Mouse (Mus musculus) forebrain, embryonic 10.5 days (tissue): ENCODE results near the gene Kctd17. TPM values are rescaled to one million over a fixed set of nuclear protein-coding genes. Genes with fewer than 3 reads are reported as not detected.

ENCODE experiments used
- DNase-seq: peaks from one replicate; pipeline ENCODE4 v3.0.0-alpha.2; 2017; ENCODE audit warnings: low spot score; ENCODE audit errors: extremely low spot score
- H3K27ac ChIP-seq: fragments of 300-500 bp; sonication (generic); 2 replicates; pipeline ENCODE4 v1.5.1; 2016; ENCODE audit warnings: mild to moderate bottlenecking
- H3K27me3 ChIP-seq: fragments of 300-500 bp; sonication (generic); 2 replicates; pipeline ENCODE4 v1.6.1; 2016; ENCODE audit warnings: mild to moderate bottlenecking; ENCODE audit not compliant: poor library complexity, severe bottlenecking
- H3K36me3 ChIP-seq: fragments of 300-500 bp; sonication (generic); replicated peaks from 2 replicates; pipeline ENCODE4 v1.6.1; 2016; ENCODE audit warnings: mild to moderate bottlenecking, moderate library complexity
- H3K4me1 ChIP-seq: fragments of 300-500 bp; sonication (generic); 2 replicates; pipeline ENCODE4 v1.6.1; 2016
- H3K4me3 ChIP-seq: fragments of 300-500 bp; sonication (generic); 2 replicates; pipeline ENCODE4 v1.5.1; 2016; ENCODE audit warnings: mild to moderate bottlenecking, moderate library complexity
- H3K9me3 ChIP-seq: fragments of 300-500 bp; sonication (generic); 2 replicates; pipeline ENCODE4 v1.6.1; 2016; ENCODE audit warnings: mild to moderate bottlenecking, moderate library complexity
- WGBS: fragments of 180-500 bp; shearing (Covaris S2); methylation state at CpG from one replicate; pipeline ENCODE4 v1.1.7; 2016; 5-methylcytosine and 5-hydroxymethylcytosine counted together
- polyA plus RNA-seq: library from polyadenylated mRNA; unstranded; fragments of >200 nt; fragmentation: Nextera tagmentation; extraction: Ambion mirVana; gene quantifications from 2 replicates; pipeline ENCODE4 v1.2.1, GENCODE M21; 2016

Gene Kctd17
- polyA plus RNA-seq, 1 experiment from 2014 or later: 56.8 TPM

- DNase-seq: no peak
- Histone ChIP-seq H3K4me3 (no peak overlapping the region), H3K27ac (no peak overlapping the region), H3K36me3 (no peaks in the 10 kb centered on the region), H3K9me3 (no peaks in the 10 kb centered on the region), H3K4me1 (no peaks in the 10 kb centered on the region), H3K27me3 (no peaks in the 10 kb centered on the region)
- WGBS: 81% methylated on average over 2 of the region's 2 CpGs
Observed at GRCm38 (mm10) chr15:78462981-78463380, 34.6 kb downstream of the Kctd17 start.

- Histone ChIP-seq H3K4me1 (peaks cover 6% of the 10 kb centered on the region; the same call in 1 of the 2 replicates), H3K9me3 (no peaks in the 10 kb centered on the region), H3K4me3 (no peak overlapping the region), H3K27me3 (no peaks in the 10 kb centered on the region), H3K36me3 (no peaks in the 10 kb centered on the region), H3K27ac (no peak overlapping the region)
- WGBS: 32% methylated on average over 6 of the region's 6 CpGs
- DNase-seq: no peak
Observed at GRCm38 (mm10) chr15:78466809-78467208, 38.4 kb downstream of the Kctd17 start.

GRCm38 (mm10) chr15:78467570-78467969 is 39.2 kb downstream of the Kctd17 start:
- H3K9me3 ChIP-seq: no peaks in the 10 kb centered on the region
- H3K36me3 ChIP-seq: no peaks in the 10 kb centered on the region
- no peaks in the 10 kb centered on the region for H3K27me3 ChIP-seq
- 95% methylated on average over 7 of the region's 7 CpGs for WGBS
- H3K27ac ChIP-seq: no peak overlapping the region
- no peak for DNase-seq
- no peak overlapping the region for H3K4me3 ChIP-seq
- H3K4me1 ChIP-seq: peaks cover 8% of the 10 kb centered on the region; the same call in 1 of the 2 replicates

- whole genome bisulfite sequencing: 78% methylated on average over 7 of the region's 7 CpGs
- no peaks in the 10 kb centered on the region for H3K27me3 ChIP-seq
- no peak for DNase-seq
Observed at GRCm38 (mm10) chr15:78468379-78468937, 40.1 kb downstream of the Kctd17 start, which contains the start of gene Tmprss6. Gene Tmprss6 (minus strand): TSS chr15:78468634.

GRCm38 (mm10) chr15:78470495-78471276 is 42.3 kb downstream of the Kctd17 start:
- no peak for DNase-seq
- no peaks in the 10 kb centered on the region for H3K36me3 ChIP-seq
- 75% methylated on average over 4 of the region's 4 CpGs for WGBS
- no peaks in the 10 kb centered on the region for H3K9me3 ChIP-seq
- H3K27ac ChIP-seq: no peak overlapping the region
- no peak overlapping the region for H3K4me3 ChIP-seq
- H3K27me3 ChIP-seq: no peaks in the 10 kb centered on the region
- H3K4me1 ChIP-seq: peaks cover 8% of the 10 kb centered on the region; the same call in 1 of the 2 replicates

More at GRCm38 (mm10) chr15:78468379-78468937, 40.1 kb downstream of the Kctd17 start, which contains the start of gene Tmprss6:
- Histone ChIP-seq H3K4me1 (peaks cover 8% of the 10 kb centered on the region; the same call in 1 of the 2 replicates), H3K27ac (no peak within 1 kb of the TSS), H3K9me3 (no peaks in the 10 kb centered on the region), H3K4me3 (no peak within 1 kb of the TSS), H3K36me3 (no peaks in the 10 kb centered on the region)

- DNase-seq: no peak
- WGBS: 53% methylated on average over 7 of the region's 7 CpGs
- peaks cover 8% of the 10 kb centered on the region; the same call in 1 of the 2 replicates for H3K4me1 ChIP-seq
- H3K9me3 ChIP-seq: no peaks in the 10 kb centered on the region
- H3K4me3 ChIP-seq: no peak overlapping the region
- no peak overlapping the region for H3K27ac ChIP-seq
- no peaks in the 10 kb centered on the region for H3K36me3 ChIP-seq
- no peaks in the 10 kb centered on the region for H3K27me3 ChIP-seq
Observed at GRCm38 (mm10) chr15:78471902-78472301, 43.5 kb downstream of the Kctd17 start.

- H3K4me3 ChIP-seq: no peak overlapping the region
- WGBS: 93% methylated on average over 6 of the region's 6 CpGs
- H3K36me3 ChIP-seq: no peaks in the 10 kb centered on the region
- H3K9me3 ChIP-seq: no peaks in the 10 kb centered on the region
- peaks cover 8% of the 10 kb centered on the region; the same call in 1 of the 2 replicates for H3K4me1 ChIP-seq
- no peak overlapping the region for H3K27ac ChIP-seq
- no peak for DNase-seq
- H3K27me3 ChIP-seq: no peaks in the 10 kb centered on the region
Observed at GRCm38 (mm10) chr15:78473442-78473841, 45.1 kb downstream of the Kctd17 start.

- Histone ChIP-seq H3K27ac (no peak overlapping the region), H3K4me3 (no peak overlapping the region), H3K4me1 (peaks cover 6% of the 10 kb centered on the region; the same call in 1 of the 2 replicates), H3K9me3 (no peaks in the 10 kb centered on the region), H3K27me3 (no peaks in the 10 kb centered on the region), H3K36me3 (no peaks in the 10 kb centered on the region)
- DNase-seq: no peak
- 65% methylated on average over 3 of the region's 3 CpGs for WGBS
Observed at GRCm38 (mm10) chr15:78475604-78476031, 47.3 kb downstream of the Kctd17 start.

- H3K9me3 ChIP-seq: no peaks in the 10 kb centered on the region
- H3K4me3 ChIP-seq: no peak overlapping the region
- no peaks in the 10 kb centered on the region for H3K27me3 ChIP-seq
- no peak overlapping the region for H3K27ac ChIP-seq
- peaks cover 4% of the 10 kb centered on the region; the same call in 1 of the 2 replicates for H3K4me1 ChIP-seq
- 91% methylated on average over 1 of the region's 1 CpGs for WGBS
- DNase-seq: no peak
- no peaks in the 10 kb centered on the region for H3K36me3 ChIP-seq
Observed at GRCm38 (mm10) chr15:78476878-78477277, 48.5 kb downstream of the Kctd17 start.

GRCm38 (mm10) chr15:78478073-78478472 is 49.7 kb downstream of the Kctd17 start:
- Histone ChIP-seq H3K4me1 (0 out of 2 replicates have a peak, but pooled peaks cover 3% of the 10 kb centered on the region), H3K27ac (no peak overlapping the region), H3K36me3 (no peaks in the 10 kb centered on the region), H3K4me3 (no peak overlapping the region), H3K9me3 (no peaks in the 10 kb centered on the region), H3K27me3 (no peaks in the 10 kb centered on the region)
- no peak for DNase-seq
- 86% methylated on average over 4 of the region's 4 CpGs for WGBS

GRCm38 (mm10) chr15:78479470-78479869 is 51.1 kb downstream of the Kctd17 start:
- Histone ChIP-seq H3K27me3 (no peaks in the 10 kb centered on the region), H3K9me3 (no peaks in the 10 kb centered on the region)
- 87% methylated on average over 5 of the region's 5 CpGs for WGBS

GRCm38 (mm10) chr15:78480111-78480510 is 51.7 kb downstream of the Kctd17 start:
- H3K4me3 ChIP-seq: no peak overlapping the region
- H3K4me1 ChIP-seq: 0 out of 2 replicates have a peak, but pooled peaks cover 3% of the 10 kb centered on the region
- no peak for DNase-seq
- H3K27me3 ChIP-seq: no peaks in the 10 kb centered on the region
- no peak overlapping the region for H3K27ac ChIP-seq
- 73% methylated on average over 7 of the region's 7 CpGs for WGBS
- no peaks in the 10 kb centered on the region for H3K36me3 ChIP-seq
- H3K9me3 ChIP-seq: no peaks in the 10 kb centered on the region

More at GRCm38 (mm10) chr15:78479470-78479869, 51.1 kb downstream of the Kctd17 start:
- Histone ChIP-seq H3K27ac (no peak overlapping the region), H3K36me3 (no peaks in the 10 kb centered on the region), H3K4me3 (no peak overlapping the region), H3K4me1 (0 out of 2 replicates have a peak, but pooled peaks cover 3% of the 10 kb centered on the region)
- DNase-seq: no peak

GRCm38 (mm10) chr15:78480991-78481390 is 52.6 kb downstream of the Kctd17 start:
- Histone ChIP-seq H3K27me3 (no peaks in the 10 kb centered on the region), H3K9me3 (no peaks in the 10 kb centered on the region), H3K4me1 (0 out of 2 replicates have a peak, but pooled peaks cover 3% of the 10 kb centered on the region), H3K36me3 (no peaks in the 10 kb centered on the region), H3K4me3 (no peak overlapping the region), H3K27ac (no peak overlapping the region; the same call in 1 of the 2 replicates)
- WGBS: 85% methylated on average over 2 of the region's 2 CpGs
- no peak for DNase-seq
